Mouse (Mus musculus) R1 (cell line): ENCODE data around the gene Phxr2.
A peak's percentile ranks its signal among the peaks of the same experiment; 100 is the strongest.

Experiments
- DNase-seq: peaks from one replicate; pipeline ENCODE4 v3.0.0-alpha.2; 2018; ENCODE audit warnings: low read depth, low spot score

Gene Phxr2

DNA sequence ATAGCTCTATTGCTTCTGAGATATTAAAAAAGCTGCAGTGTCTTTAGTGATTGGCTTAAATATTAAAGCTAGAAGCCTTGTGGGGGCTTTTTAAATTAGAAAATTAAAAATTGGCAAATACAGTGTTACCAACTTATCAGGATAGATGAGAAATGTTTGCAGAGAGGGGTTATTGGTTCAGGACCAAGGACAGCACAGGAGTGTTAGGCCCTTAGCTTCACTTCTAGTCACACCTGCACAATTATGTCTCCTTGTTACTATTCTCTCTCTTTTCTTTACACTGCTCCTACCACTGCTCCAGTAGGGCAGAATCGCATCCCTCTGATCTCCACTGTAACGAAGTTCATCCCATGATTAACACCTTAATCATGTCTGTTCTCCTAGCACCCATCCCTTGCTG lies 31.0 kb downstream of the Phxr2 start:
- DNase-seq = no peak

DNA sequence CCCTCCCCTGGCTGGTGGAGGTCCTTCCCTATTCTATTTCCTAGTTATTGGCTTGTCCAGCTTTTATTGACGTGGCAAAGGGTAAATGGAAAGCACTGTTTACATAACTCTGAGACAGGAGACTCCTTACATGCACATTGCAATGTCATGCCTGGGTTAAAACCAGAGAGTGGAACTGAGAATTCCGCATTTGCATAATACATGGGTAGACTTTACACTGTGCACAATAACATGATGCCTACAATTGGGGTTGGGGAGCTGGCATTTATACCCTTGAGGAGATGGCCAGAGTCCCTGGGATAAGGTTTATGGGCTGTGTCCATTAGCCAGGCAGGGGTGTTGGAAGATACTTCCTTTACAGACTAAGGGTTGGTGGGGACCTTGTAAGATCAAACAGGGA lies 32.8 kb downstream of the Phxr2 start:
- no peak for DNase-seq

DNA sequence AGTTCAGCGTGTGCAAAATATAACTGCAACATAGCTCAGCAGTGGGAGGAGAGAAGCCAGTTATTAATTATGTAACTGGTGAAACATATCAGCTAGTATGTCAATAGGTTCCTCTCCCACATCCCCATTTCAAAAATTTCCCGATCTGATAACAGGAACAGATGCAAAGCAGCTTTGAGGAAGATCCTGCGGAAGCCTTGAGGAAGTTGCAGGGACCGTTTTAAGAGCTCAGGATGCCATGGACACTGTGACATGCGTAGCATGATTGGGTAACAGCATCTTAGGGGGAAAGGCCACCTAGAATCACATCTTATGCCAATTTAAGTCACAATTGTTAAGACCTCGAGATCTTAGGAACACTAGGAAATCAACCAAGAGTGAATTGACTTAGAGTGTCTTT lies 36.2 kb downstream of the Phxr2 start:
- no peak for DNase-seq

DNA sequence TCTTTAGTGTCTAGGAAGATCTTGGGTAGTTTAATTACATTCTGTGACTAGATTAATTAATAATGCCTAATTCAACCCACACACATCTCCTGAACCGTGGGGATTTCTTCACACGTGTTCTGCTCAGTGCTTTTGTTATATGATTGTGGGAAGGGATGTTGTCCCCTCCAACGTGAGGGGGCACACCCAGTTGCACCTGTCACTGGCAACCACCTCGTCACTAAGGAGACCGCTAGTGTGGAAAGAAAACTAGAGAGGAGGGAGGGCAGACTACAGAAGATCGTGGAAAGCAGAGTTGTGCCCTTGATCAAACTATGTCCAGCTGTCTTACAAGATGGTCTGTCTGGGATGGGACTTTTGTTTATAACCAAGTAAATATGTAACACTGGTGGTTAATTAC lies 40.1 kb downstream of the Phxr2 start:
- no peak for DNase-seq

DNA sequence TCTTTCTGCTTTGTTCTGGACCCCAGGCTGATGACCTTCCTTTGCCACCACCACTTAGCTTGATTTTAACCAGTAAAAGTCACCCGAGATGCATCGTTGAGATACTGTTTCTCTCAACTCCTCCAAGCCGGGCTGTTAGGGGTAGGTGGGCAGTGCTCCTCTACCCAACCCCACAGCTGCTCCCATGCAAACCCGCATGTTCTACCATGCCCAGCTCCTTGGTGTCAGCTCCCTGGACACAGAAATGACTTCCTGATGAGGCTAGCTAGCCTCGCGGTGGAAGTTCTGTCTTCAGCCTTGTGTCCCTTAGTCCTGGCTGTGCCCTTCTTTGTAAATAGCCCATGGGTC lies 40.9 kb downstream of the Phxr2 start:
- DNase-seq = no peak

DNA sequence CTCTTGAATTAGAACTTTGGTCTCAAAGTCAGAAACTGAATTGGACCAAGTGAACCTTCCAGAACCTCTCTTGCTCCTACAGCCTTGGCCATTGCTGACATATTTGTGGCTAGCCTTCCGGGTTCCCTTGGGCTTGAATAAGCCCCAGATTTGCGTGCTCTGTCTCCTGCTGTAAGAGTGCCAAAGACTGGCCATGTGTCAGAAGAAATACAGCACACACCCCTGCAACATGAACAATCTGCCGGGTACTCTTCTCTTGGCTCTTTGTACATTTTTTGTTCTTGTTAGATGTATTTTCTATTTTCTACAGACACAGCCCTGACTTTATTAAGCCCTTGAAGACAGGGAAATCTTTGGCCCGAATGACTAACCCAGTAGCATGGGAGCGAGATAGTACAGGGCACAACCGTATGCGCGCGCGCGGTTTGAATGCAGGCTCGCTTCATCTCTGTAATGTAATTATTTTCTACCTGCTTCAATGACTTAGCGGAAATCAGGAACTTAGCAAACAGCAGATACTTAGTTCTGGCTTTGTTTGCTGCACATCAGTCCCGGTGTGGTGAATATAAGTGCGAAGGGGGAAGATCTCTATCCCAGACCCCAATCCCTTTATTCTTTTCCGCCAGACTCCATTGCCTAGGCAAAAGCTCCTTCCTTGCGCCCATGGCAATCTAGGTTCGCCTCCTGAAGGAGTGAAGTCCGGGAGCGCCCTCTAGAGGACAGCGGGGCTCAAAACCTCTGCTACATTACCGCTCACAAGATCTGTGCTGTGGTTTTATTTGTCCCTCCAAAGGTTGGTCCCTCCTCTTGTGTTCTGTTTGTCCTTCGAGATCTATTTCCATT lies 41.5 kb downstream of the Phxr2 start:
- peak; percentile 88 for DNase-seq

DNA sequence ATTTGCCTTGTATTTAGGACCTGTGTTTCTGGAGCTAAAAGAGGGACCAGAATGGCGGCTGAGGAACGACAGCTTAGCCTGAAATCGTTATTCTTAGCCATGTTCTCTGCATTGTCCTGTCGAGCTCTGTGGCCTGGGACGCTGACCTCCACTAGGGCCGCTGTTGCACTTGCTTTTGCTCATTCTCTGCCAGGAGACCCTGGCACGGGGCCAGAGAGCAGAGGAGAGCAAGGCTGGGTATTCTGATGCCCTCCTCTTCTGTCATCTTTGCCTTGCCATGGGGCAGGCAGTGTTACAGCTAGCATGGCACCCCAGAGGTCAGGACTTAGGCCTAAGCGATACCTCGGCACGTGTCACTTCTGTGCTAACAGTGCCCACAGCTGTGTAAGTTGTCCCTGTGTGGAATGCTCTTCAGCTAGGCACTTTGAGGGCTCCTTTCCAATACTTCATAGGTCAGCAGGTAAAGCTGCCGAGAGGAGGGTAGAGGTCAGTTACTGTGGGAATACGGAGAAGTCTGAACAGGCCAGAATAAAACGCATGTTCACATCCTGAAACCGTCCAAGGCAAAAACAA lies 42.6 kb downstream of the Phxr2 start:
- DNase-seq = no peak

DNA sequence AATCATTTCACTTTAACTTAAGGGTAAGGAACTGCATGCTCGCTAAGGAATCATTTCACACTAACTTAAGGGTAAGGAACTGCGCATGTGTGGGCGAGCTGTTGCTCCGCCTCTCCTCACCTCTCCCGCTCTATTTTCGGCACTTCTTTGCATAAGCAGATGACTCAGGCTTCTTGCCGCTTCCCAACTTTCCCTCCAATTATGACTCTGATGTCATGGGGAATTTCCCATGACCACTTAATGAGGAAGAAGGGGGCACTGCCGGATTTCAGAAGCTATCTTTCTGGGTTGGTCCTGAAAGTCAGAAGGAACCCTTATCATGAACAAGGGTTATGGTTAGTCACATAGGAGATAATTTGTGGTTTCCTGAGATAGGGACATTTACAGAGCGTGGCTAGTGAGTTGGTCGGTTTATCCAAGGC lies 44.5 kb downstream of the Phxr2 start:
- no peak for DNase-seq

DNA sequence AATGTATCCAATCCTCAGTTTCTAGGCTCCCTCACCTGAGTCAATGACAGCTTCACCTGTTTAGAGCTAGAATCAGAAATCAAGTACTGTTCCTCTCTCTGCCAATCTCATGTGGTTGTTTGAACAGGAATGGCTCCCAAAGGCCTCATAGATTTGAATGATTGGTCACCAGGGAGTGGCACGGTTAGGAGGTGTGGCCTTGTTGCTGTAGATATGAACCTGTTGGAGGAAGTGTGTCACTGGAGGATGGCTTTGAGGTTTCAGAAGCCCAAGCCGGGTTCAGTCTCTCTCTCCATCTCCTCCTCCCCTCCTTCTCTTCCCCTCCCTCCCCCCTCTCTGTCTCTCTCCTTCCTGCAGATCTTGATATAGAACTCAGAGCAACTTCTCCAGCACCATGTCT lies 47.5 kb downstream of the Phxr2 start:
- DNase-seq = no peak

DNA sequence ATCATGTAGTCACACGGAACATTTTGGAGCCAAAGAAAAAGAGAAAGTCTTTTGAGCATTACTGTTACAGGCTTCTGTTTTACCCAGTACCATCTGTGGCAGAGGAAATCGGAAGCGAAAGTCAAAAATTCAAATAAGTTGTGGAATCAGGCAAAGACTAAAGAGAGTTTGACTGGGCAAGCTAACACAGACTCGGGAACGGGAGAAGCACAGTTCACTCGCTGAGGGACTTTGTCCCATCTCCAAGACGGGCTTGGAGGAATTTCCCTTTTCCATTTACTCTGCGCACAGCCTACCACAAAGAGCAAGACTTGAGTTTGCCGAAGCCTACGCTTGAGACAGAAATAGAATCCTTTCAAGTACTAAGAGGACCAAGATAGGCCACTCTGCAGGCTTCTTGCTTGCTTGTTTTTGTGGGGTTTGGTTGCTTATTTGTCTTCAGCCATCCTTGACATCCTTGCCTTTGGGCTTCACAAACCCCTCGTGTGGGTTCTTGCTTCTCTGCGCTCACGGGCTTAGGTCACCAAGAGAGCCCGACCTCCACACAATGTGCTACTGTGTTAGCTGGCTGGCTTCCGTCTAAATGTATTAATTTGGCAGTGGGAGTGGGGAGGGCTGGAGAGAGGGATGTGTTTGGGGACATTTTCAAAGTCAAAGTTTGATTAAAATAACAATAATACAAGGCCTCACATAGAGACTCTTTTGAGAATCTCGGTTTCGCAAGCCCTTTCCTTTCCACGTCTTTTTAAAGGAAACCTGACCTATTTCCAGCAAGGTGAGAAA lies 49.8 kb downstream of the Phxr2 start:
- no peak for DNase-seq
